Mouse (Mus musculus): ENCODE measurements around the gene C8b. TPM values are rescaled to one million over a fixed set of nuclear protein-coding genes. Genes with fewer than 3 reads are reported as not detected.

C8b gene
- not detected in 2 replicates for polyA plus RNA-seq (2012; ENCODE audit: insufficient read depth, insufficient read length, missing spikeins)

DNA sequence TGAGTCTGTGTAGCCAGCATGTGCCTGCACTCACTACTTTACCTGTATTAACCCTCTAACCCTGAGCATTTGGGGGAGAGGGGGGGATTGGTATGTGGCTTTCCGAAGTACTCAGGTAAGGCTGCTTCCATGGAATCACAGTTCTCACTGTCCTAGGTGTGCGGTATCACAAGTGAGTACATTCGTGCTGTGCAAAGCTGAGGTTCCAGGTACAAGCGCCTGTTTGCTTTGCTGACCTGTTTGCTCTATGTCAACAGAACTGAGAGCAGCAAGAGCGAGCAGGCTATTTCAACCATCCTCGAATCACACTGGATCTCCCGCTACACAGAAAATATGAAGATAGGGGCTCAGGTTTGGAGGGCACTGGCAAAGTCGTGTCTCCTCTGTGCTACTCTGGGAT is at the start of gene C8b:
C8b (plus strand) TSS at position 253 of the 400 bp plus-strand sequence.
- H3K4me3 ChIP-seq (ENCODE audit: insufficient read depth, low read length), result no peak within 1 kb of the TSS
- H3K4me1 ChIP-seq (ENCODE audit: control insufficient read depth, insufficient read depth, low read length), result no peaks in the 10 kb centered on the region
- TF ChIP-seq POLR2A (IDR thresholded peaks at IDR 0.05; ENCODE audit: borderline replicate concordance, low read depth, low read length) (no peak), CTCF (IDR thresholded peaks at IDR 0.05; ENCODE audit: low read depth, low read length) (no peak)
- H3K27ac ChIP-seq (ENCODE audit: insufficient read depth, low read depth, low read length), result no peak within 1 kb of the TSS

DNA sequence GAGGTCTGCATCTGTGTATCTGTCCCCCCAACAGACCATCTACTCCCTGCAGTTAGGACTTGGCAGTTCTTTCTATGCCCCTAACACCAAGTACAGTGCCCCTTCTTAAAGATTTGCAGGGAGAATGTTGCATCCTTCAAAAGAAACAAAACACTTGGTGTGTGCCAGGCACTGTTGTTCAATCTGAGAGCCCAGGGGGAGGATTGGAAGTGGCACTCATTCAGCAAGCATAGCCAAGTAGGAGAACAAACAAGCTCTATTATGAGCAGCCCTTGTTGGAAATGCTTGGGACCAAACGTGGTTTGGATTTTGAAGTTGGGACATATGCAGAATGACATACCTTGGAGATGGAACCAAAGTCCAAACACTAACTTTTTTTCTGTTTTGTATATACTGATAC is 49.6 kb upstream of the C8b start:
- no peaks in the 10 kb centered on the region for H3K4me1 ChIP-seq (ENCODE audit: control insufficient read depth, insufficient read depth, low read length)
- no peak overlapping the region for H3K4me3 ChIP-seq (ENCODE audit: insufficient read depth, low read length)
- TF ChIP-seq POLR2A (IDR thresholded peaks at IDR 0.05; ENCODE audit: borderline replicate concordance, low read depth, low read length), result no peak
- no peak for TF ChIP-seq CTCF (IDR thresholded peaks at IDR 0.05; ENCODE audit: low read depth, low read length)
- H3K27ac ChIP-seq (ENCODE audit: insufficient read depth, low read depth, low read length), result no peak overlapping the region

DNA sequence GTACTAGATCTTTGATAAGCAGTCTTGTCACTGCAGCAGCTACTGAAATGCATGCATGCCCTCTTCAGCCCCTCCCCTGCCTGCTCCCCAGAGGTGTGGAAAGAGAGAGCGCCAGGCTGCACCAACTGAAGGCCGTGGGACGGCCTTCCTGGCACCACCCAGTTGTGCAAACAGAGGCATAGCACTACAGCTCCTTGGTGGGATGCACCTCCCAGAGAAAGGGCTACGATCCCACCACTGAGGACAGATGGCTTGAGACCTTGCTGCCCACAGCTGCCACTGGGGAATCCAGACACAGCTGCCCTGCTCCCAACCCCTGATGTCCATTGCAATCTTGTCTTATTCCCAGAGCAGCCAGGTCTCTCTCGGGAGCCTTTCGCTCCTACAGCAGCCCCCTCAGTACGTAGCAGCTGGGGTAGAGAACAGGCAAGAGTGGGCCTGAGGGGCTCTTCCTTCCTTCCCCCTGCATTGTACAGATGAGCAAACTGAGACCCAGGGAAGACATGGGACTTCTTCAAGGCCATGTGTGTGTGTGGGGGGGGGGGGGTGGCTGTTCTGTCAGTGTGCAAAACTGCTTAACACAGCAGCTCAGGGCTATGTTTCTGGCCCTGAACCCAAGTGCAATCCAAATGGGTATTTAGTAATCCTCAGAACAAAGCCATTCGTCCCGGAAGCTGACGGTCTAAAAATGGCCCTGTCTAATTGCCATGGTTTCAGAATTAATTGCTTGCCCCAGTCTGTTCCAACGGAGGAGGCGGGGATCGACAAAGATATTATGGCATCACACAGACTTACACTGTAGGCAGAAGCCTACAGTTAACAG is 46.9 kb upstream of the C8b start:
- Histone ChIP-seq H3K4me3 (ENCODE audit: insufficient read depth, low read length) (no peak overlapping the region), H3K4me1 (ENCODE audit: control insufficient read depth, insufficient read depth, low read length) (no peaks in the 10 kb centered on the region), H3K27ac (ENCODE audit: insufficient read depth, low read depth, low read length) (no peak overlapping the region)
- no peak for TF ChIP-seq CTCF (IDR thresholded peaks at IDR 0.05; ENCODE audit: low read depth, low read length)
- TF ChIP-seq POLR2A (IDR thresholded peaks at IDR 0.05; ENCODE audit: borderline replicate concordance, low read depth, low read length), result no peak

DNA sequence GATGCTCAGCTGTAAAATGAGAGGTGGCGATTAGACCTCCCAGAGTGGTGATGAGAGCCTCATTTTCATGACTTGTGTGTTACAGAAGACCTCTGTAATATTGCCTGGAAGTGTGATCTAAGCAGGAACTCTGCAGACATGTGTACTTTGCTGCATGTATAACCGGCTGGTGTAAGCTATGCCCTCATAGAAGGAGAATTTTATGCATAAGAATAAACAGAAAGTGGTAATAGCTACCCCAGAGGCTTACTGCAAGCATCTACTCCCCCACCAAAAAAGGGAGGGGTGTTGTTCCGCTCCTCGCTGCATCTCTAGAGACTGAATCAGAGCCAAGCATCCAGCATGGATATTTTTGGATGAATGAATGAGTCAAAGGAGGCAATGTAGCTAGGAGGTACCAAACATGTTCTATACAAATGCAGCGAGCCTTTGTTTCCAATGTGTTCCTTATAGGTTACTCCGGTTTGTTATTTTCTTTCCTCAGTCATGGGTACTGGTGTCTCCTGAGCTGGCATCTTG is 42.5 kb upstream of the C8b start:
- H3K27ac ChIP-seq (ENCODE audit: insufficient read depth, low read depth, low read length), result no peak overlapping the region
- TF ChIP-seq CTCF (IDR thresholded peaks at IDR 0.05; ENCODE audit: low read depth, low read length) (no peak), POLR2A (IDR thresholded peaks at IDR 0.05; ENCODE audit: borderline replicate concordance, low read depth, low read length) (no peak)
- H3K4me3 ChIP-seq (ENCODE audit: insufficient read depth, low read length), result no peak overlapping the region
- H3K4me1 ChIP-seq (ENCODE audit: control insufficient read depth, insufficient read depth, low read length), result no peaks in the 10 kb centered on the region

DNA sequence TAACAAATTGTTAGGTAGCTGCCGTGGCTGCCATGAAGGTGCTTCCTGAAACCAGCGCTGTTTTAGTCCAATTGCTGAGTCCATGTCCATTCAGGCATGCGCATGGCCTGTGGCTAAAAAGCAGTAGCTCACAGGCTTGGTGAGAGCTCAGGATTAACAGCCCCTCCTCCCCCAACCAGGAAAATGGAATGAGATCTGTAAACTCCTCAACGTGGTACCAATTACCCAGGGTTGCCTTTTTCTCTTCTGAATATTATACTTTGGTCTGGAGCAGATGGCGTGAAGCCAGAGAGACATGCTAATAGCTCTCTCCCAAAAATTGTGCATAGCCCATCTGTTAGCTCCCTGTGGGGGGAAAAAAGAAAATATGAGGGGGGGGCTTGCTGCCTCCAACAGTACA is 41.9 kb upstream of the C8b start:
- no peaks in the 10 kb centered on the region for H3K4me1 ChIP-seq (ENCODE audit: control insufficient read depth, insufficient read depth, low read length)
- H3K4me3 ChIP-seq (ENCODE audit: insufficient read depth, low read length), result no peak overlapping the region
- no peak overlapping the region for H3K27ac ChIP-seq (ENCODE audit: insufficient read depth, low read depth, low read length)
- TF ChIP-seq POLR2A (IDR thresholded peaks at IDR 0.05; ENCODE audit: borderline replicate concordance, low read depth, low read length) (no peak), CTCF (IDR thresholded peaks at IDR 0.05; ENCODE audit: low read depth, low read length) (no peak)

DNA sequence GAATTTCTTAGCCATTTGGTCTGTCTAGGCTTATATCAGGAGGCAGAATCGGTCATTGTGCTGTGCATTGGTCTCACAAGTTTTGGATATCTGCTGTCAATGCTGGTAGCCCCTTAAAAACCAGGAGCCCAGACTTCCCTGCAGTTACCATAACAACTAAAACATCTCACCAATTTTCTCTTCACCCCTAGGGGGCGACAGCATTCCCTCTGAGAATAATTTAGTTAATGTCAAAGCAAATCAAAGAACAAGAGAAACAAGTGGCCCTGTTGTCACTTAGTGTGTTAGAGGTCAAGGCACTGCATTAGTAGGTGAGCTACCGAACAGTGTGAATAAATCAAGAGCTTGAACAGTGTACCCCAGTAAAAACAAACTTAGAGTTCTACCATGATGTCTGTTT is 40.4 kb upstream of the C8b start:
- no peak for TF ChIP-seq POLR2A (IDR thresholded peaks at IDR 0.05; ENCODE audit: borderline replicate concordance, low read depth, low read length)
- no peak for TF ChIP-seq CTCF (IDR thresholded peaks at IDR 0.05; ENCODE audit: low read depth, low read length)
- no peaks in the 10 kb centered on the region for H3K4me1 ChIP-seq (ENCODE audit: control insufficient read depth, insufficient read depth, low read length)
- H3K4me3 ChIP-seq (ENCODE audit: insufficient read depth, low read length), result no peak overlapping the region
- H3K27ac ChIP-seq (ENCODE audit: insufficient read depth, low read depth, low read length), result no peak overlapping the region

DNA sequence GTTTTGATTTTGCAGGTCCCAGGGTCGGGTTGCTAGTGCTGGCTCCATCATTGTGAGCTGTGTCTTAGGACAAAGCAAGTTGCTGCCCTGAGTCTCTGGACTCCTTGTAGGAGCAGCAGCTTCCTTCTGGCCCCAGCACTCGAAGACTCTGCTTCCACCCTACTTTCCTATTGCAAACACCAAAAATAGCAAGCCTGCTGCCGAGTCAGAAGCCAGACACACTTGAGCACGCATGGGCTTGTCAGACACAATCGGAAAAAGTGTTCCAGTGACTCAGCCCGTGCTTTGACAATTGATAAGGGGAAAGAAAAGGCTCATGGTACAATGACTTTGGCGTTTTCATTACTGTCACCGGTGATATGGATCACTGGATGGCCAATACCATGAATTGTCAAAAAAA is 36.9 kb upstream of the C8b start:
- Histone ChIP-seq H3K4me3 (ENCODE audit: insufficient read depth, low read length) (no peak overlapping the region), H3K4me1 (ENCODE audit: control insufficient read depth, insufficient read depth, low read length) (no peaks in the 10 kb centered on the region), H3K27ac (ENCODE audit: insufficient read depth, low read depth, low read length) (no peak overlapping the region)
- TF ChIP-seq POLR2A (IDR thresholded peaks at IDR 0.05; ENCODE audit: borderline replicate concordance, low read depth, low read length) (no peak), CTCF (IDR thresholded peaks at IDR 0.05; ENCODE audit: low read depth, low read length) (no peak)

DNA sequence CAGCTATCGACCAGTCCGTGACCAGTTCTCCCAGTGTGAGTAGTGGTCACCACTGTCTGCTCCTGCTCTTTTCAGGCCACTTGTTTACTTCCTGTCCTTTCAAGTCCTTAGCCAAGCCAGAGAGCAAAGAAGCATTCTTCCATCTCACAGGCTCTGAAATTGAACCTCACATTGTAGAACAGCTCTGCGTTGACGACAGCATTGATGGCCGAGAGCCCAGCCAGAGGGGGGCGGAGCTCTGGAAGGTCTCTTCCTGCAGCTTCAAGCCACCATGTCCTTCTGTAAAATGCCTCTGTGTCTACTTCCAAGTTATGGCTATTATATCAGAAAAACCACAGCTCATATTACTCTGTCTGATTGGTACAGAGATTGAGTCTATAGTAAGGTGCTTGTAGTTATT is 19.6 kb upstream of the C8b start:
- H3K4me3 ChIP-seq (ENCODE audit: insufficient read depth, low read length), result no peak overlapping the region
- H3K27ac ChIP-seq (ENCODE audit: insufficient read depth, low read depth, low read length), result no peak overlapping the region
- H3K4me1 ChIP-seq (ENCODE audit: control insufficient read depth, insufficient read depth, low read length), result no peaks in the 10 kb centered on the region
- TF ChIP-seq CTCF (IDR thresholded peaks at IDR 0.05; ENCODE audit: low read depth, low read length), result no peak

DNA sequence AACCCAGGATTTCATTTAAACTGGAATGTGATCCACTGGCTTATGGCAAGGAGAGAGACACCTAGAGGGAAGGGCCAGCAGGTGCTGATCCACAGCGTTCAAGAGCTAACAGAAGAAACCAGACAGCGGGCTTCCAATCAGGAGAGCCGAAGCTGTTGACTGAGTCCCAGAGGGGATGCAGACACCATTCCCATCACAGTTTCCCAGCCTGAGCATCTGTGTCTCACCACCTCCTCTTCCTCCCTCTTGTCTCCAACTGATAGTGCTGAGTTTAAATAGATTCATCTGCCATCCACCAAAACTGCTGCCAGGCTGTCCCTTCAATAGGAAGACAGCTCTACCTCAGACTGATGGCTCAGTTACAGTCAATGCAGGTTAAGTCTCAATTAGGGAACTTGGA is 12.0 kb upstream of the C8b start:
- H3K27ac ChIP-seq (ENCODE audit: insufficient read depth, low read depth, low read length), result no peak overlapping the region
- TF ChIP-seq POLR2A (IDR thresholded peaks at IDR 0.05; ENCODE audit: borderline replicate concordance, low read depth, low read length) (no peak), CTCF (IDR thresholded peaks at IDR 0.05; ENCODE audit: low read depth, low read length) (no peak)
- H3K4me3 ChIP-seq (ENCODE audit: insufficient read depth, low read length), result no peak overlapping the region
- H3K4me1 ChIP-seq (ENCODE audit: control insufficient read depth, insufficient read depth, low read length), result no peaks in the 10 kb centered on the region

DNA sequence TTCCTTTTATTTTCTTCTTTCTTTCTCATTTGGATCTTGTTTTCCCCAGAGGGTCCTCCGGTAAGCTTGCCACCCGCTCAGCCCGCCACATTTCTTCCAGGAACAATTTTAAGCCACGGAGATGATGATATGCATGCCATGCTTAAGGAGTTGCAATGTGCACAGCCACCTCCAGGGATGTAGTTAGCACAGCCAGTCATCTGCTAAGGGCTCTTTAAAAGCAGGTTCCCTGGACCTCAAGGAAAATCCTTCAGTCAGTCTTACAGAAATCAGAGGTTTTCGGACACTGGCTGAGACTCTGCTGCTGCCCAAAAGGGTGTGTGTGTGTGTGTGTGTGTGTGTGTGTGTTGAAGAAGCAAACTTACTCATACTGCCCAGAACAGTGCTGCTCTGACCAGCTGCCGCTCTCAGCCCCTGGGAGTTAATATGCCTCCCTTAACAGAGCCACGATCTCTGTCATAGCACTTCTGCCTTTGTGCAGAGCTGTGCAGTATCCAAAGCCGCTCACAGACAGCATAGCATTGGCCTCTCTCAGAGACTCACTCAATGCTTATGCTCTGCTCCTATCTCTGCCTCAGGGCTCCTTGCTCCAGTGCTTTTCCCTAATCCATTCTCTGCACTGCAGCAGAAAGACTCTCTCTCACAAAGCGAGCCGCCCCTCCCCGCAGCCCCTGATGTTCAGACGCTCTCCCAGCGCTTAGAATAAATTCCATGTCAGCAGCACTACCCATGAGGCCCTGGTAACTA is 5.1 kb upstream of the C8b start:
- Histone ChIP-seq H3K4me3 (ENCODE audit: insufficient read depth, low read length) (no peak overlapping the region), H3K4me1 (ENCODE audit: control insufficient read depth, insufficient read depth, low read length) (no peaks in the 10 kb centered on the region), H3K27ac (ENCODE audit: insufficient read depth, low read depth, low read length) (no peak overlapping the region)
- no peak for TF ChIP-seq CTCF (IDR thresholded peaks at IDR 0.05; ENCODE audit: low read depth, low read length)
- no peak for TF ChIP-seq POLR2A (IDR thresholded peaks at IDR 0.05; ENCODE audit: borderline replicate concordance, low read depth, low read length)

Data from bone marrow macrophage, adult 2 months (primary cell).